Mouse (Mus musculus) liver, embryonic 14.5 days (tissue): ENCODE measurements around the gene Prr9. TPM values are rescaled to one million over a fixed set of nuclear protein-coding genes. Genes with fewer than 3 reads are reported as not detected.
A peak's percentile ranks its signal among the peaks of the same experiment; 100 is the strongest.

ENCODE experiments used
- ATAC-seq: fragments of 200-750 bp; cut with Nextera tagmentation; 2 replicates; pipeline ENCODE4 v1.8.0; 2017; ENCODE audit warnings: moderate number of reproducible peaks, mild to moderate bottlenecking, moderate library complexity; ENCODE audit not compliant: insufficient read depth
- DNase-seq, 3 experiments: peaks; one replicate each; pipeline ENCODE4 v3.0.0-alpha.2; 2012 to 2013; ENCODE audit warnings: low read depth in 3 of 3, low spot score in 3 of 3
- H3K27ac ChIP-seq: fragments of 300-500 bp; sonication (generic); 2 replicates; pipeline ENCODE4 v1.5.1; 2014; ENCODE audit warnings: moderate library complexity, mild to moderate bottlenecking, control low read depth, inconsistent platforms
- H3K27me3 ChIP-seq: fragments of 300-500 bp; sonication (generic); 2 replicates; pipeline ENCODE4 v1.6.1; 2014; ENCODE audit warnings: mild to moderate bottlenecking, low read length, moderate library complexity; ENCODE audit not compliant: control insufficient read depth, insufficient read depth
- H3K36me3 ChIP-seq: fragments of 300-500 bp; sonication (generic); replicated peaks from 2 replicates; pipeline ENCODE4 v1.6.1; 2014; ENCODE audit warnings: low read depth; ENCODE audit not compliant: control insufficient read depth, insufficient read depth
- H3K4me1 ChIP-seq, 2 experiments: fragments of 200-500 bp in 1 of 2; fragments of 300-500 bp in 1 of 2; sonication (generic) in 1 of 2; replicated peaks; 2 replicates each; pipeline ENCODE4 v1.6.1; 2012 to 2014; ENCODE audit warnings: antibody characterized with exemption in 1 of 2, inconsistent platforms in 1 of 2, low read length in 1 of 2; ENCODE audit not compliant: control insufficient read depth in 2 of 2, insufficient read depth in 2 of 2
- H3K4me2 ChIP-seq: fragments of 300-500 bp; sonication (generic); 2 replicates; pipeline ENCODE4 v1.6.1; 2014; ENCODE audit warnings: low read depth, mild to moderate bottlenecking, control low read depth, moderate library complexity
- H3K4me3 ChIP-seq, 2 experiments: fragments of 200-500 bp in 1 of 2; fragments of 300-500 bp in 1 of 2; sonication (generic) in 1 of 2; 2 replicates each; pipeline ENCODE4 v1.5.1; 2012 to 2014; ENCODE audit warnings: low read depth in 2 of 2, low read length in 2 of 2, mild to moderate bottlenecking in 2 of 2, control low read depth in 1 of 2, inconsistent platforms in 1 of 2, moderate library complexity in 1 of 2; ENCODE audit not compliant: insufficient read depth in 1 of 2
- H3K9ac ChIP-seq: fragments of 300-500 bp; sonication (generic); replicated peaks from 2 replicates; pipeline ENCODE4 v1.6.1; 2014; ENCODE audit warnings: mild to moderate bottlenecking, control low read depth, moderate library complexity
- H3K9me3 ChIP-seq: fragments of 300-500 bp; sonication (generic); 2 replicates; pipeline ENCODE4 v1.6.1; 2016; ENCODE audit warnings: low read length, mixed read lengths; ENCODE audit not compliant: control insufficient read depth
- CTCF ChIP-seq: IDR thresholded peaks from 2 replicates; pipeline ENCODE4 v1.5.1; 2016; ENCODE audit warnings: antibody characterized with exemption, low read depth, control low read depth
- EP300 ChIP-seq: IDR thresholded peaks from 2 replicates; pipeline ENCODE4 v1.6.1; 2016; ENCODE audit warnings: antibody characterized with exemption, low read depth
- WGBS: fragments of 180-500 bp; shearing (Covaris S2); extraction: QIAGEN DNeasy Blood & Tissue Kit; methylation state at CpG from one replicate; pipeline ENCODE4 v1.1.7; 2014; ENCODE audit not compliant: insufficient replicate concordance; 5-methylcytosine and 5-hydroxymethylcytosine counted together
- polyA plus RNA-seq, 2 experiments: library from polyadenylated mRNA; depleted of rRNA in 1 of 2; stranded (reverse) in 1 of 2; unstranded in 1 of 2; fragments of >200 nt; fragmentation: Nextera tagmentation in 1 of 2; extraction: Ambion mirVana in 1 of 2; gene quantifications; 2 replicates each; pipeline versions ENCODE4 v1.2.1 to v1.2.3; 2012 to 2014

Gene Prr9
- polyA plus RNA-seq, 2 experiments: not detected

GRCm38 (mm10) chr3:92110790-92111189, 13.0 kb downstream of the Prr9 start:
- Histone ChIP-seq H3K4me1 (no peaks in the 10 kb centered on the region), H3K9ac (no peak overlapping the region), H3K36me3 (no peaks in the 10 kb centered on the region), H3K27ac (no peak overlapping the region), H3K9me3 (no peaks in the 10 kb centered on the region), H3K4me3 (no peak overlapping the region), H3K4me2 (no peak overlapping the region), H3K27me3 (no peaks in the 10 kb centered on the region)
- TF ChIP-seq CTCF: no peak
- TF ChIP-seq EP300: no peak
- no peak for ATAC-seq
- DNase-seq: no peak

- no peak overlapping the region for H3K9ac ChIP-seq
- no peaks in the 10 kb centered on the region for H3K36me3 ChIP-seq
- H3K27me3 ChIP-seq: no peaks in the 10 kb centered on the region
- no peak for DNase-seq
- ATAC-seq: no peak
- H3K27ac ChIP-seq: no peak overlapping the region
- H3K4me1 ChIP-seq: no peaks in the 10 kb centered on the region
- 14% methylated on average over 6 of the region's 6 CpGs for WGBS
- no peaks in the 10 kb centered on the region for H3K9me3 ChIP-seq
- no peak overlapping the region for H3K4me3 ChIP-seq
- TF ChIP-seq EP300 (no peak), CTCF (peak; percentile 50)
- H3K4me2 ChIP-seq: no peak overlapping the region
These were observed 17.2 kb downstream of the Prr9 start for GRCm38 (mm10) chr3:92106582-92106981.

- no peak for ATAC-seq
- no peak within 1 kb of the TSS for H3K4me3 ChIP-seq
These were observed 40.7 kb downstream of the Prr9 start, which contains the start of gene Lor for GRCm38 (mm10) chr3:92083042-92083441. Gene Lor, minus strand, starts transcription at chr3:92083142.

DNA sequence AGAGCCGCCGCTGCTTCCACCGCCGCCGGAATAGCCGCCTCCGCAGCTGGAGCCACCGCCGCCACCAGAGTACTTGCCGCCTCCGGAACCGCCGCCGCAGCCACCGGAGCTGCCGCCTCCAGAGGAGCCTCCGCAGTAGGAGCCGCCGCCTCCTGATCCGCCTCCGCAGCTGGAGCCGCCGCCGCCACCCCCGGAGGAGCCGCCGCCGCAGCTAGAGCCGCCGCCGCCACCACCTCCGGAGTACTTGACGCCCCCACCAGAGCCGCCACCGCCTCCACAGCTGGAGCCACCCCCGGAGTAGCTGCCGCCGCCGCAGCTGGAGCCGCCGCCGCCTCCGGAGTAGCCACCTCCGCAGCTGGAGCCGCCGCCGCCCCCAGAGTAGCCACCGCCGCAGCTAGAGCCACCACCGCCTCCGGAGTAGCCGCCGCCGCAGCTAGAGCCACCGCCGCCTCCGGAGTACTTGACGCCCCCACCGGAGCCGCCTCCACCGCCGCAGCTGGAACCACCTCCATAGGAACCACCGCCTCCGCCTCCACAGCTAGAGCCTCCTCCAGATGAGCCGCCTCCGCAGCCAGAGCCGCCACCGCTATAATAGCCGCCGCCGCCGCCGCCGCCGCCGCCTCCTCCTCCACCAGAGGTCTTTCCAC, 42.3 kb downstream of the Prr9 start:
- no peak for DNase-seq
- H3K4me2 ChIP-seq: peak overlapping the region; percentile 65
- H3K36me3 ChIP-seq: no peaks in the 10 kb centered on the region
- peak; percentile 21; the same call in 1 of the 2 replicates for ATAC-seq
- H3K27me3 ChIP-seq: peaks cover 55% of the 10 kb centered on the region
- under 1% methylated on average over 72 of the region's 76 CpGs for WGBS
- no peak overlapping the region for H3K9ac ChIP-seq
- H3K9me3 ChIP-seq: no peaks in the 10 kb centered on the region
- H3K4me3 ChIP-seq: peak overlapping the region; percentile 41 to 47; a peak in 3 of 4 replicates
- no peaks in the 10 kb centered on the region for H3K4me1 ChIP-seq
- no peak for TF ChIP-seq CTCF
- no peak for TF ChIP-seq EP300
- H3K27ac ChIP-seq: no peak overlapping the region

More at GRCm38 (mm10) chr3:92083042-92083441, 40.7 kb downstream of the Prr9 start, which contains the start of gene Lor:
- TF ChIP-seq CTCF (no peak), EP300 (no peak)
- Histone ChIP-seq H3K27ac (no peak within 1 kb of the TSS), H3K4me1 (no peaks in the 10 kb centered on the region), H3K4me2 (no peak within 1 kb of the TSS), H3K9me3 (no peaks in the 10 kb centered on the region), H3K27me3 (peaks cover 55% of the 10 kb centered on the region), H3K9ac (no peak within 1 kb of the TSS), H3K36me3 (no peaks in the 10 kb centered on the region)
- WGBS: 63% methylated on average over 2 of the region's 2 CpGs
- no peak for DNase-seq

DNA sequence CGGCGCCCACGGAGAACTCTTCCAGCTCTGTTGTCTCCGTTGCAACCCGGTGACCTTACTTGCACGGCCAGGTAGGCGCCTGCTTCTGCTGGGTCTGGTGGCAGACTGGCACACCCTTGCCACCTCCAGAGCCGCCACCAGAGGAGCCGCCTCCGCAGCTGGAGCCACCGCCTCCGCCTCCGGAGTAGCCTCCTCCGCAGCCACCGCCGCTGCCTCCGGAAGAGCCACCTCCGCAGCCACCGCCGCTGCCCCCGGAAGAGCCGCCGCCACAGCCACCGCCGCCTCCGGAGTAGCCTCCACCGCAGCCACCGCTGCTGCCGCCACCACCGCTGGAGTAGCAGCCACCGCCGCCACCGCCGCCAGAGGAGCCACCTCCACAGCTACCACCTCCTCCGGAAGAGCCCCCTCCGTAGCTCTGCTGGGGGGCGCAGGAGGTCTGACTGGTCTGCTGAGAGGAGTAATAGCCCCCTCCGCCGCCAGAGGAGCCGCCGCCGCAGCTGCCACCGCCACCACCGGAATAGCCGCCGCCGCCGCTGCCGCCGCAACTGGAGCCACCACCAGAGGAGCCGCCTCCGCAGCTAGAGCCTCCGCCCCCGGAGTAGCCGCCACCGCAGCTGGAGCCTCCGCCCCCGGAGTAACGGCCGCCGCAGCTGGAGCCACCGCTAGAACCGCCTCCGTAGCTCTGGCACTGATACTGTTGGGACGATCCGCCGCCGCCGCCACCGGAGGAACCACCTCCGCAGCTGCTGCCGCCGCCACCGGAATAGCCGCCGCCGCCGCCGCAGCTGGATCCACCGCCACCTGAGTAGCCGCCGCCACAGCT, 43.1 kb downstream of the Prr9 start:
- no peak overlapping the region for H3K9ac ChIP-seq
- H3K27ac ChIP-seq: no peak overlapping the region
- under 1% methylated on average over 65 of the region's 82 CpGs for WGBS
- peak overlapping the region; percentile 41 to 47 for H3K4me3 ChIP-seq
- peak overlapping the region; percentile 65 for H3K4me2 ChIP-seq
- DNase-seq (peak in 1 of 3 experiments; percentile 6), ATAC-seq (peak; percentile 41)
- H3K4me1 ChIP-seq: no peaks in the 10 kb centered on the region
- no peaks in the 10 kb centered on the region for H3K36me3 ChIP-seq
- no peaks in the 10 kb centered on the region for H3K9me3 ChIP-seq
- peaks cover 55% of the 10 kb centered on the region for H3K27me3 ChIP-seq
- TF ChIP-seq EP300 (no peak), CTCF (no peak)

Other genes with a start within 250 kb of the Prr9 start
- gene Pglyrp3, start 109.4 kb downstream of the Prr9 start, polyA plus RNA-seq (2012; rRNA removed): not detected in 2 replicates
- not detected in 2 replicates for gene Pglyrp3, start 109.4 kb downstream of the Prr9 start, polyA plus RNA-seq (2014; fragmentation: Nextera tagmentation; extraction: Ambion mirVana)
- 0.04 and 0.08 TPM in 2 replicates for gene Lor, start 40.8 kb downstream of the Prr9 start, polyA plus RNA-seq (2012; rRNA removed)
- gene Lor, start 40.8 kb downstream of the Prr9 start, polyA plus RNA-seq (2014; fragmentation: Nextera tagmentation; extraction: Ambion mirVana): not detected in 2 replicates
- not detected in 2 replicates for gene Lelp1, start 18.8 kb upstream of the Prr9 start, polyA plus RNA-seq (2012; rRNA removed)
- gene Lelp1, start 18.8 kb upstream of the Prr9 start, polyA plus RNA-seq (2014; fragmentation: Nextera tagmentation; extraction: Ambion mirVana): not detected in 2 replicates
- gene Sprr2a1, start 91.9 kb upstream of the Prr9 start, polyA plus RNA-seq (2012; rRNA removed): 0.03 TPM in 1 of 2 replicates, not detected in the other
- 0.09 TPM in 1 of 2 replicates, not detected in the other for gene Sprr2a1, start 91.9 kb upstream of the Prr9 start, polyA plus RNA-seq (2014; fragmentation: Nextera tagmentation; extraction: Ambion mirVana)
- 0.18 and 0.63 TPM in 2 replicates for gene Sprr2a2, start 92.0 kb upstream of the Prr9 start, polyA plus RNA-seq (2012; rRNA removed)
- gene Sprr2a2, start 92.0 kb upstream of the Prr9 start, polyA plus RNA-seq (2014; fragmentation: Nextera tagmentation; extraction: Ambion mirVana): 0.19 and 0.30 TPM in 2 replicates
- gene Sprr2a3, start 161.5 kb upstream of the Prr9 start, polyA plus RNA-seq (2012; rRNA removed): not detected in 2 replicates
- gene Sprr2a3, start 161.5 kb upstream of the Prr9 start, polyA plus RNA-seq (2014; fragmentation: Nextera tagmentation; extraction: Ambion mirVana): not detected in 2 replicates
- gene Sprr2b, start 192.7 kb upstream of the Prr9 start, polyA plus RNA-seq (2012; rRNA removed): not detected in 2 replicates
- gene Sprr2b, start 192.7 kb upstream of the Prr9 start, polyA plus RNA-seq (2014; fragmentation: Nextera tagmentation; extraction: Ambion mirVana): not detected in 2 replicates
- gene Sprr2d, start 215.2 kb upstream of the Prr9 start, polyA plus RNA-seq (2012; rRNA removed): not detected in 2 replicates
- gene Sprr2d, start 215.2 kb upstream of the Prr9 start, polyA plus RNA-seq (2014; fragmentation: Nextera tagmentation; extraction: Ambion mirVana): not detected in 2 replicates
- not detected in 2 replicates for gene Sprr2e, start 228.2 kb upstream of the Prr9 start, polyA plus RNA-seq (2012; rRNA removed)
- not detected in 2 replicates for gene Sprr2e, start 228.2 kb upstream of the Prr9 start, polyA plus RNA-seq (2014; fragmentation: Nextera tagmentation; extraction: Ambion mirVana)
- not detected in 2 replicates for gene Sprr2f, start 241.2 kb upstream of the Prr9 start, polyA plus RNA-seq (2012; rRNA removed)
- not detected in 2 replicates for gene Sprr2f, start 241.2 kb upstream of the Prr9 start, polyA plus RNA-seq (2014; fragmentation: Nextera tagmentation; extraction: Ambion mirVana)